Mouse (Mus musculus) heart, embryonic 16.5 days (tissue): ENCODE results near the gene Gpc5. TPM values are rescaled to one million over a fixed set of nuclear protein-coding genes. Genes with fewer than 3 reads are reported as not detected.

ENCODE experiments used
- ATAC-seq: fragments of 200-750 bp; cut with Nextera tagmentation; replicated peaks from 2 replicates; pipeline ENCODE4 v1.8.0; 2017; ENCODE audit warnings: moderate number of reproducible peaks; ENCODE audit not compliant: insufficient read depth, low FRiP score; ENCODE audit errors: extremely low read depth
- H3K27ac ChIP-seq: fragments of 300-500 bp; sonication (generic); 2 replicates; pipeline ENCODE4 v1.5.1; 2014; ENCODE audit warnings: mild to moderate bottlenecking, low read length, control low read depth, moderate library complexity
- H3K27me3 ChIP-seq: fragments of 300-500 bp; sonication (generic); 2 replicates; pipeline ENCODE4 v1.6.1; 2014; ENCODE audit warnings: low read length, mixed read lengths; ENCODE audit not compliant: control insufficient read depth, insufficient read depth
- H3K36me3 ChIP-seq: fragments of 300-500 bp; sonication (generic); 2 replicates; pipeline ENCODE4 v1.6.1; 2014; ENCODE audit not compliant: control insufficient read depth, insufficient read depth
- H3K4me1 ChIP-seq: fragments of 300-500 bp; sonication (generic); 2 replicates; pipeline ENCODE4 v1.6.1; 2014; ENCODE audit warnings: low read length, mixed read lengths; ENCODE audit not compliant: control insufficient read depth, insufficient read depth
- H3K4me2 ChIP-seq: fragments of 300-500 bp; sonication (generic); 2 replicates; pipeline ENCODE4 v1.6.1; 2014; ENCODE audit warnings: low read depth, mild to moderate bottlenecking, control low read depth, low read length
- H3K4me3 ChIP-seq: fragments of 300-500 bp; sonication (generic); 2 replicates; pipeline ENCODE4 v1.5.1; 2014; ENCODE audit warnings: mild to moderate bottlenecking, control low read depth, low read length
- H3K9ac ChIP-seq: fragments of 300-500 bp; sonication (generic); 2 replicates; pipeline ENCODE4 v1.6.1; 2014; ENCODE audit warnings: low read length, control low read depth
- H3K9me3 ChIP-seq: fragments of 300-500 bp; sonication (generic); replicated peaks from 2 replicates; pipeline ENCODE4 v1.6.1; 2016; ENCODE audit warnings: low read length; ENCODE audit not compliant: control insufficient read depth
- WGBS: fragments of 180-500 bp; shearing (Covaris S2); extraction: QIAGEN DNeasy Blood & Tissue Kit; methylation state at CpG from one replicate; pipeline ENCODE4 v1.1.7; 2014; 5-methylcytosine and 5-hydroxymethylcytosine counted together
- polyA plus RNA-seq: library from polyadenylated mRNA; unstranded; fragments of >200 nt; fragmentation: Nextera tagmentation; extraction: Ambion mirVana; gene quantifications from 2 replicates; pipeline ENCODE4 v1.2.1, GENCODE M21; 2015

The Gpc5 gene
- polyA plus RNA-seq, 1 experiment from 2014 or later, result 0.43 TPM

DNA sequence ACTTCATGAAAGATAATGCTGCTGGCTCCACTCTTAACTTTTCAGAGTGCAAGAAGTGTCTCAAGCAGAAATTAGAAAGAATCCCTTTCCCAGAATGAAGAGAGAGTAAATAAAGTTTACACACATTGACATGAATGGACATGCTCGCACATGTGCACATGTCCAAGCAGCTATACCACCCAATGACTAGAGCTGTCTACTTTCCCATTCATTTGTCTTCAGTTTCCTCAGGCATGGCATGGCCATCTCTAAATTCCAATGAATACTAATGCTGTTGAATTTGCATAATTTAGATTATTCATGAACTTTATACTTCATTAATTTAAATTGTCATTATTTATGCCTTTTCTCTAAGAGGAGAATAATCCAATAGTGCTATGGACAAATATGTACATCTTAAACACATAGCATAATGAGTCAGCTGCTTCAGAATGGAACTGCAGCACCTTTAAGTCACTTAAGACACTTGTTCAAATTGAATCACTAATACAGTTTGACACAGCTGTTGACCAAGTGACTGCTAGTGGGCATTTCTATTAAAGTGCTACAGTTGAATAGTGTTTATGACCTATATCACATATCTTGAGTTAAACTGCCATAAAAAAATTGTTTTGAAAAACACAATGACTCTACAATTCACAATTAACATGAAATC is 752.9 kb downstream of the Gpc5 start:
- no peaks in the 10 kb centered on the region for H3K4me1 ChIP-seq
- H3K9me3 ChIP-seq, result no peaks in the 10 kb centered on the region
- no peak overlapping the region for H3K4me3 ChIP-seq
- 82% methylated on average over 1 of the region's 1 CpGs for WGBS
- no peak overlapping the region for H3K4me2 ChIP-seq
- H3K9ac ChIP-seq, result no peak overlapping the region
- ATAC-seq, result no peak
- no peaks in the 10 kb centered on the region for H3K27me3 ChIP-seq
- no peak overlapping the region for H3K27ac ChIP-seq
- no peaks in the 10 kb centered on the region for H3K36me3 ChIP-seq

DNA sequence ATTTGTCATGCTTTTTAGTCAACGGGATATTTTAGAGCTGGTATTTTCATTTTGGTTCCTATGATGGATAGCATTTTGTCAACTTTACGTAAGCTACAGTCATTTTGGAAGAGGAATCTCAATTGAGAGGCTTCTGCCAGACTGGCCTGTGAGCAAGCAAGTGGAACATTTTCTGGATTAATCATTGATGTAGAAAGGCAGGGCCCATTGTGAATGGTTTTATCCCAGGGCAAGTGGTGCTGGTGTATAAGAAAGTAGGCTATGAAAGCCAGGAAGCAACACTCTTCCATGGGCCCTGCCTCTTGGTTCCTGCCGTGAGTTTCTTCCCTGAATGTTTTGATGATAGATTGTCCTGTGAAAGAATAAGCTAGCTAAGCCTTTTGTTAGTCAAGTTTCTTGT is 777.1 kb downstream of the Gpc5 start:
- Histone ChIP-seq H3K36me3 (no peaks in the 10 kb centered on the region), H3K4me2 (no peak overlapping the region), H3K9me3 (no peaks in the 10 kb centered on the region), H3K9ac (no peak overlapping the region), H3K27ac (no peak overlapping the region), H3K4me1 (no peaks in the 10 kb centered on the region), H3K4me3 (no peak overlapping the region), H3K27me3 (no peaks in the 10 kb centered on the region)
- 62% methylated on average over 3 of the region's 3 CpGs for WGBS
- no peak for ATAC-seq

DNA sequence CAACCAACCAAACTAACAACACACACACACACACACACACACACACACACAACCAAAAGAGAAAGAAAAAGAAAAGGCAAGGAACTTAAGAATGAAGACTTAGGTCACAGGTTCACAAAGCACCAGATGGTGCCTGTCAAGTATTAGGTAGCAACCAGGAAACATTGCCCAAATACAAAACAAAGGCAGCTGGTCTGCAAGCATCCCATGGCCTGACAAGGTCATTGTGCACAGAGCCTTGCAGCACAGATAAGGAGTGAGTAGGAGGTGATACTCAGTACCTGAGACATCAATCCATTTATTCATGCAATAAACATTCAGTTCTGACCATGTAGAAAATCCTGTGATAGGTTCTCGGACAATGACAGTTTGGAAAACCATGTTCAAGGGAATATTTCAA is 884.0 kb downstream of the Gpc5 start:
- Histone ChIP-seq H3K27me3 (no peaks in the 10 kb centered on the region), H3K36me3 (no peaks in the 10 kb centered on the region), H3K27ac (no peak overlapping the region), H3K4me1 (no peaks in the 10 kb centered on the region), H3K4me3 (no peak overlapping the region), H3K9me3 (no peaks in the 10 kb centered on the region), H3K4me2 (no peak overlapping the region), H3K9ac (no peak overlapping the region)
- WGBS, result 67% methylated on average over 1 of the region's 1 CpGs
- ATAC-seq, result no peak

DNA sequence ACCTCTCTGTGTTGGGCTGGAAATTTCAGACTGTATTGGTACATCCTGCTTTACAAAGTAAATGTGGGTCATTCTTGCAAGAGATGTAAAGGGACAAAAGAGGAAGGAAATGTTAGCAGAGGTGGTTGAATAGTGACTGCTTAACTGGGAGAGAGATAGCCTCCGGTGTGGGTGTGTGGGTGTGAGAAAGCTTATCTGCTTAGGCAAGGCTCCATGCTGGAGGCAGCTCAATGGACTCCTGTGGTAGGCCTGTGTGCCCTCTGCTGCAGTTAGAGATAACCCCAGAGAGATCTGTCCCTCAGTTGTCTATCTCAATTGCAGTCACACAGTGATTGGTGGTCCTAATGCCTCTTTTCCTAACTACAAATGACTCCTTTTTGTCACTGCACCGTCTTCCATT is 887.2 kb downstream of the Gpc5 start:
- Histone ChIP-seq H3K9ac (no peak overlapping the region), H3K4me2 (no peak overlapping the region), H3K4me3 (no peak overlapping the region), H3K27ac (no peak overlapping the region), H3K36me3 (no peaks in the 10 kb centered on the region), H3K4me1 (no peaks in the 10 kb centered on the region), H3K9me3 (no peaks in the 10 kb centered on the region), H3K27me3 (no peaks in the 10 kb centered on the region)
- WGBS, result 15% methylated on average over 2 of the region's 2 CpGs
- no peak for ATAC-seq

DNA sequence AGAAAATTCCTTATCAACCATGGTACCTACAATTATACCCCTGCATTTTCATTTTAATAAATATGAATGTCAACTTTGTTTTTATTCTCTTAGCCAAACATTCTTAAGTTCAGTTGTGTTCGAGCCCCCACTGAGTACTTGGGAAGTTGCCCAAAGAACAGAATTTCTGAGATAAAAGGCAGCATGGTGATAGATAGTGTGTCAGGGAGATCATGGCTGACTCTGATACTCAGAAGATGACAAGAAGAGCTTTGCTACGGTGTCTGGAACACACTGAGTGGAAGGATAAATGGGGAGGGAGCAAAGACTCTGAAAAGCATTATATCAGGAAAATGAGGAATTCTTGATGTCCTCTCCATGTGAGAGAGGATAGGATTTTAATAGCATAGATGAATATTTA is 898.7 kb downstream of the Gpc5 start:
- no peaks in the 10 kb centered on the region for H3K9me3 ChIP-seq
- H3K4me1 ChIP-seq, result no peaks in the 10 kb centered on the region
- H3K27me3 ChIP-seq, result no peaks in the 10 kb centered on the region
- ATAC-seq, result no peak
- H3K4me2 ChIP-seq, result no peak overlapping the region
- 31% methylated on average over 2 of the region's 2 CpGs for WGBS
- H3K9ac ChIP-seq, result no peak overlapping the region
- H3K4me3 ChIP-seq, result no peak overlapping the region
- H3K36me3 ChIP-seq, result no peaks in the 10 kb centered on the region
- H3K27ac ChIP-seq, result no peak overlapping the region

DNA sequence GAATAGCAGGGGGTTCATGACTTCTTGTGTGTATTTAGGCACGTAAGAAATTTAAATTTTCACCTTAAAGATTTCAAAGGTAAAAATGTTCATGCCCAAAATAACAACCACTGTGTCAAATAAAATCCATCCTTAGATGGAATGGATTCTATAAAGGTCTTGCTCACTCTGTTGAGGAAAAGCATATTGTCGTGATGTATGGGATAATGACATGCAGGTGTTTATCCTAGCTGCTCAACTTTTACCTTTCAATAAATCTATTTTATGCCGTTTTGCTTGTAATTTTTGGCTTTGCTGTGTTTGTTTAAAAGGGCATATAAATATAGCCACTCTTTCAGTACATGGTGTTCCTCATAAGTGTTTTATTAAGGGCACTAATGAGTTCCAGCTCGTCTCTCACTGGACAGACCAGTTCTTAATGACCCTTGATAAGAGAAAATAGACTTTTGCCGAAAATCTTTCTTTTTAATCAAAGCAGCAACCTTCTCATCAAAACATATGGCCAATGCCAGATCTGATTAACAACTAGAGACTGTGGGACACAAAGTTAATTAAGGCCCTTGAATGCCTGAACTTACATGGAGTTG is 901.6 kb downstream of the Gpc5 start:
- H3K9me3 ChIP-seq, result no peaks in the 10 kb centered on the region
- ATAC-seq, result no peak
- no peak overlapping the region for H3K4me2 ChIP-seq
- no peaks in the 10 kb centered on the region for H3K36me3 ChIP-seq
- no peak overlapping the region for H3K9ac ChIP-seq
- no peaks in the 10 kb centered on the region for H3K27me3 ChIP-seq
- 57% methylated on average over 5 of the region's 5 CpGs for WGBS
- no peak overlapping the region for H3K27ac ChIP-seq
- H3K4me3 ChIP-seq, result no peak overlapping the region
- H3K4me1 ChIP-seq, result no peaks in the 10 kb centered on the region

DNA sequence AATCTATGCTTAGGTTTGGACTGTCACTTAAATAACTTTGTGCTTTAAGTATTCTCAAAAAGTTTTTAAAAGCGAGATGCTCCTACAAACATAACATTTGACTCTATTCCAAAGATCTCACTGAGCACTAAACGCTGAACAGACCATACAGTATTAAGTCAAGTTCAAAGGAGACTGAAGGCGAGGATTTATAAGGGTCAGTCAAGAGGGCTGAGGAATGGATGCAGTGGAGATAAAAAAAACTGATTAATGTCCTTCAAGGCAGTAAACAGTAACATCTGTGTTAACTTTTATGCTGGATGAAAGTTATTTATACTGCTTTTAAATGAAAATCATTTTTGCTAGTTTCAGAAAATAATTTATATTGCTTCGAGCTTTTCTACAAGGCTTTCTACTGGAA is 906.9 kb downstream of the Gpc5 start:
- H3K4me2 ChIP-seq, result no peak overlapping the region
- no peaks in the 10 kb centered on the region for H3K36me3 ChIP-seq
- H3K27ac ChIP-seq, result no peak overlapping the region
- no peaks in the 10 kb centered on the region for H3K27me3 ChIP-seq
- ATAC-seq, result no peak
- WGBS, result 64% methylated on average over 4 of the region's 4 CpGs
- H3K9me3 ChIP-seq, result no peaks in the 10 kb centered on the region
- no peak overlapping the region for H3K9ac ChIP-seq
- H3K4me1 ChIP-seq, result no peaks in the 10 kb centered on the region
- no peak overlapping the region for H3K4me3 ChIP-seq

DNA sequence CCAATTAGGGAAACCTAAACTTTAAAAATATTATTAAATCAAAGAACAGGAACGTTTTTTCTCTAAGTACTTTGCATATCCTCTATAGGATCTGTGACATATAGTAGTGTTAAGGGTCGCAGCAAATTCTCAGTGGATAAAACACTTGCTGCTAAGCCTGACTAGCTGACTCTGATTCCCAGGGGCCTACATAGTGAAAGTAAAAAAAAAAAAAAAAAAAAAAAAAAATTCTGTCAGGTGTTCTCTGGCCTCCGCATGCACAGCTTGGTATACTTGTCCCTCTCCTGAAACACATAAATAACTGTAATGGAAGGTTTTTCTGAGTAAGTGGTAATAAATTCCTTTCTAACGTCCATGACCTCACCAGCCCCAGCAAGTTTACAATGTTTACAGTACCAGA is 995.0 kb downstream of the Gpc5 start:
- Histone ChIP-seq H3K4me1 (no peaks in the 10 kb centered on the region), H3K4me2 (no peak overlapping the region), H3K9ac (no peak overlapping the region), H3K27me3 (no peaks in the 10 kb centered on the region), H3K4me3 (no peak overlapping the region), H3K9me3 (no peaks in the 10 kb centered on the region), H3K36me3 (no peaks in the 10 kb centered on the region), H3K27ac (no peak overlapping the region)
- 64% methylated on average over 4 of the region's 4 CpGs for WGBS
- ATAC-seq, result no peak

DNA sequence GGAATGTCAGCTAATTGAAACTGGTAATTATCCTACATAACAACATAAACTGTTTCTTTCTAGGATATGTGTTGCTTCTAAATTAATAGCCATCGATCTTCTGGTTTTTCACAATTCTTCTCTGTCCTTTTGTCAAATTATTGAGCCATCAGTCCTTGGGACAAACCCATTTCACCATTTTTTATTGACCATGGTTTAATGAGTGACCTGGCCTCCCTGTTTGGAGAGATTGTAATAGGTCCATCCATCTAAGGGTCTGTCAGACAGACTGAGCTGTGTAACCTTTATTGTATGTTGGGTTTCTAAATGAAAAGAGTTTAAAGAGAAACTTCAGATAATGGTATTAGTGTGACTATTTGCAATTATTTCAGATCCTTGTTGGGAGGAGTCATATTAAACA is 1035.9 kb downstream of the Gpc5 start:
- no peak overlapping the region for H3K4me2 ChIP-seq
- no peaks in the 10 kb centered on the region for H3K4me1 ChIP-seq
- H3K9ac ChIP-seq, result no peak overlapping the region
- no peaks in the 10 kb centered on the region for H3K27me3 ChIP-seq
- H3K9me3 ChIP-seq, result no peaks in the 10 kb centered on the region
- no peak overlapping the region for H3K27ac ChIP-seq
- no peaks in the 10 kb centered on the region for H3K36me3 ChIP-seq
- 88% methylated on average over 1 of the region's 1 CpGs for WGBS
- no peak overlapping the region for H3K4me3 ChIP-seq
- no peak for ATAC-seq
